In the genomic region with DNA sequence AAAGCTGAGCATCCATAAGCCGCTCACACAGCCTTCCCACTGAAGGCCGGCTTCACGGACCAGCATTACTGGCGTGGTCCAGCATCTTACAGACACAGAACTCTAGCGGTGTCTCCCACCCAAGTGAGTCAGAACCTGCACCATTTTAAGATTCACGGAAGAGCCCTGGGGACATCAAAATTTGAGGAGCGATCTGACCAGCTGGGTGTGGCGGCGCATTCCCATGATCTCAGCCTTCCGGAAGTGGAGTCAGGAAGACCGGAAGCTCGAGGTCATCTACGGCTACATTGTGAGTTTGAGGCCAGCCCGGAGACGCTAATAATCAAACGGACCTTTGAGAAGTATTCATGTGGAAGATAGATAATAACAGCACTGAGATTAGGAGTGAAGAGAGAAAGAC, we compare ENCODE assay signal across 26 mouse cellular contexts.
"Had no signal": no experiment of that assay in that cellular context is flagged by ENCODE, and none has a peak within 500 bp of the region (broad histone marks: within the 10 kb centered on the region; RNA-seq: fewer than 3 reads in every experiment).

No protein-coding gene starts in this region.

- ATAC-seq: hindbrain, embryonic 16.5 days; inflammation-experienced regulatory T-cells, adult 6 months; intestine, embryonic 15.5 days; intestine, postnatal 0 days had no signal

- H3K4me3 ChIP-seq: gastrocnemius, adult 2 months; heart, embryonic 13.5 days; heart, embryonic 15.5 days; hindbrain, embryonic 10.5 days; hindbrain, embryonic 12.5 days; intestine, embryonic 15.5 days; layer of hippocampus, adult 2 months; left cerebral cortex, adult 2 months; limb, embryonic 10.5 days; limb, embryonic 12.5 days had no signal

- DNase-seq: gastrocnemius, adult 2 months; gastrocnemius, postnatal 10 days; gastrocnemius, postnatal 25 days; heart, adult 18-20 months; heart, postnatal 4 days; kidney, adult 18-20 months; kidney, adult 8-10 months; kidney, postnatal 10 days; kidney, postnatal 25 days; kidney, postnatal 4 days; liver had no signal

- H3K4me2 ChIP-seq: heart, embryonic 11.5 days; heart, embryonic 13.5 days; heart, embryonic 15.5 days; hindbrain, embryonic 12.5 days; hindbrain, embryonic 14.5 days; intestine, embryonic 15.5 days; limb, embryonic 12.5 days; liver, embryonic 11.5 days had no signal

- H3K9me3 ChIP-seq: heart, embryonic 13.5 days; heart, embryonic 15.5 days; hindbrain, embryonic 10.5 days; hindbrain, embryonic 12.5 days; intestine, embryonic 15.5 days; limb, embryonic 10.5 days; limb, embryonic 12.5 days had no signal

- H3K9ac ChIP-seq: heart, embryonic 13.5 days; heart, embryonic 15.5 days; hindbrain, embryonic 12.5 days; hindbrain, embryonic 14.5 days; intestine, embryonic 15.5 days; limb, embryonic 12.5 days had no signal

- H3K27me3 ChIP-seq: heart, embryonic 13.5 days; heart, embryonic 15.5 days; hindbrain, embryonic 12.5 days; intestine, embryonic 15.5 days; limb, embryonic 12.5 days had no signal

- H3K27ac ChIP-seq: gastrocnemius, adult 2 months; heart, embryonic 13.5 days; heart, embryonic 15.5 days; hindbrain, embryonic 10.5 days; hindbrain, embryonic 12.5 days; hindbrain, embryonic 14.5 days; intestine, embryonic 15.5 days; layer of hippocampus, adult 2 months; left cerebral cortex, adult 2 months; limb, embryonic 10.5 days; limb, embryonic 12.5 days had no signal

- H3K36me3 ChIP-seq: heart, embryonic 13.5 days; heart, embryonic 15.5 days; hindbrain, embryonic 10.5 days; hindbrain, embryonic 12.5 days; intestine, embryonic 15.5 days; limb, embryonic 10.5 days; limb, embryonic 12.5 days had no signal
